Mouse (Mus musculus): ENCODE measurements around the gene Smok3c. TPM values are rescaled to one million over a fixed set of nuclear protein-coding genes. Genes with fewer than 3 reads are reported as not detected.

Gene Smok3c
- total and polyA plus RNA-seq, 3 experiments: not detected

DNA sequence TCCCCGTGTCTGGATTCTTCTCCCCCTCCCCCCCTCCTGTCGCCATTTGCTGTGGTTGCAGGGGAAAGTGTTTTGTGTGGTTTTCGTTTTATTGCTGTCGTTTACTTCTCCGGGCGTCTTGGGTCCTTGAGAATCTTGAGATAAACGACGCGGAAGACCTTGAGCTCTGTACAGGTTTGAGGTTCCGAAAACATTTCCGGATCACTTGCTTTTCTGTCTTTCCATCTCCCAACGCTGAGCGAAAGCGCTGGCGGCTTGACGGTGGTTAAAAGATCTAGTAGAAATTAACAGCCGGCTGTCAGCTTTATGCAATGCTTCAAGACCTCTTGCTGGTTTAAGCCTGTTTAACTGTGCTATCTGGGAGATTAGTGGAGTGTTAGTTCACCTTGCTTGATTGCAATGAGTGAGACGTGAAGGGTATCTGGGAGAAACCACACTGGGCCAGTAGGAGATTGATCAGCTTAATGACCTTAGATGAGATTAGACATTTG, 32.5 kb downstream of the Smok3c start:
- no peaks in the 10 kb centered on the region for H3K9me3 ChIP-seq (replicated peaks; ENCODE audit: low read length)
- peaks cover 47% of the 10 kb centered on the region for H3K79me2 ChIP-seq (replicated peaks; ENCODE audit: control insufficient read depth, extremely low read depth, insufficient read depth, poor library complexity, severe bottlenecking)
- peak overlapping the region; percentile 73 to 100 (median 91) for H3K4me3 ChIP-seq (replicated peaks in 1 of 3; ENCODE audit: low read depth in 2 of 3, low read length in 2 of 3, poor library complexity in 1 of 3)
- peak; percentile 32 for DNase-seq (ENCODE audit: extremely low read depth)
- no peaks in the 10 kb centered on the region for H3K27me3 ChIP-seq (replicated peaks)
- in situ Hi-C loops (cut with MboI; ENCODE audit: low pct_ligation_motif_present, low pct_unique_long_range_greater_than_20kb, low sequenced_read_pairs) (no loop called here), dilution Hi-C loops (cut with MboI; ENCODE audit: extremely low pct_ligation_motif_present, extremely low pct_unique_long_range_greater_than_20kb, low sequenced_read_pairs) (no loop called here)
- H3K4me2 ChIP-seq (ENCODE audit: insufficient read depth, low read depth, poor library complexity, severe bottlenecking): peak overlapping the region; percentile 98
- peaks cover 0 to 49% of the 10 kb centered on the region in 2 experiments; a peak in 2 of 4 replicates for H3K4me1 ChIP-seq (ENCODE audit: control insufficient read depth in 1 of 2, insufficient read depth in 2 of 2)
- peak overlapping the region; percentile 100 for H3K9ac ChIP-seq (ENCODE audit: insufficient read depth, low read depth)
- H3K27ac ChIP-seq (ENCODE audit: insufficient read depth, low read depth): no peak overlapping the region
- TF ChIP-seq SIN3A (IDR thresholded peaks at IDR 0.05; ENCODE audit: low read length) (no peak), MEF2A (IDR thresholded peaks at IDR 0.05; ENCODE audit: borderline replicate concordance, low read depth, low read length) (no peak), MAZ (IDR thresholded peaks at IDR 0.05; ENCODE audit: low read depth, low read length) (no peak), NELFE (IDR thresholded peaks at IDR 0.05; ENCODE audit: low read depth, low read length) (no peak), CTCF (conservative IDR thresholded peaks at IDR 0.05 in 1 of 2, IDR thresholded peaks at IDR 0.05 in 1 of 2; ENCODE audit: low read depth in 2 of 2, low read length in 2 of 2) (no peak), POLR2AphosphoS2 (IDR thresholded peaks at IDR 0.05; ENCODE audit: low read depth, low read length) (no peak; the same call in 1 of the 2 replicates)
- peaks cover 7 to 28% of the 10 kb centered on the region in 2 experiments for H3K36me3 ChIP-seq (replicated peaks in 1 of 2; ENCODE audit: control insufficient read depth in 1 of 2, insufficient read depth in 1 of 2, low read length in 1 of 2)

DNA sequence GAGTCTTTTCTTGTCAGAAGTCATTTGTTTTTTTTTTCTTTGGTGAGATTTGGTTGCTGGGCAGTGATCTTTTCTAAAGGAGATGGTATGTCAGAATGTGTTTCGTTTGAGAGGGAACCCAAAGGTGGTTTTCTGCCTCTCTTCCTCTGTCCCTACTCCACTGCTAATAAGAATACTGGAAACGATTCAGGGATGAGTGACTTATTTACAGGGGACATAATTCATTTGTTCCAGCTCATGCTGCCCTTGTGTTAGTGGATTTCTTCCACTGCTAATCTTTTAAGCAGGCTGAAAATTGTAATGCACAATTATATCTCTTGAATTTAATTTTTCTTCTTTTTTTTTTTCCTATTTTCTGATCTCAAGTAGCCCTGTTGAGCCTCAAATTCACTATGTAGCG, 33.8 kb downstream of the Smok3c start:
- H3K9ac ChIP-seq (ENCODE audit: insufficient read depth, low read depth): peak overlapping the region; percentile 26; the same call in 1 of the 2 replicates
- no peak for TF ChIP-seq MAFK (IDR thresholded peaks at IDR 0.05; ENCODE audit: insufficient replicate concordance, low read length)
- no peak for TF ChIP-seq BHLHE40 (IDR thresholded peaks at IDR 0.05; ENCODE audit: low read depth, low read length)
- TF ChIP-seq GABPA (IDR thresholded peaks at IDR 0.05; ENCODE audit: insufficient replicate concordance, low read depth, low read length): no peak
- TF ChIP-seq USF1 (IDR thresholded peaks at IDR 0.05; ENCODE audit: low read depth, low read length): no peak
- no peak for TF ChIP-seq SIN3A (IDR thresholded peaks at IDR 0.05; ENCODE audit: low read length)
- no peak for TF ChIP-seq IRF4 (IDR thresholded peaks at IDR 0.05; ENCODE audit: low read depth, low read length)
- no peak for TF ChIP-seq MEF2A (IDR thresholded peaks at IDR 0.05; ENCODE audit: borderline replicate concordance, low read depth, low read length)
- no peak for TF ChIP-seq EP300 (IDR thresholded peaks at IDR 0.05; ENCODE audit: low read length)
- no peak for TF ChIP-seq MXI1 (IDR thresholded peaks at IDR 0.05; ENCODE audit: low read depth, low read length)
- no peak for TF ChIP-seq TBP (conservative IDR thresholded peaks at IDR 0.05; ENCODE audit: low read depth, low read length)
- TF ChIP-seq TCF12 (IDR thresholded peaks at IDR 0.05; ENCODE audit: low read depth, low read length): no peak
- no peak for TF ChIP-seq MAZ (IDR thresholded peaks at IDR 0.05; ENCODE audit: low read depth, low read length)
- TF ChIP-seq NRF1 (IDR thresholded peaks at IDR 0.05; ENCODE audit: low read depth, low read length): no peak
- TF ChIP-seq SMC3 (IDR thresholded peaks at IDR 0.05; ENCODE audit: low read depth, low read length): no peak
- no peak for TF ChIP-seq ZC3H11A (IDR thresholded peaks at IDR 0.05; ENCODE audit: low read depth, low read length)
- peaks cover 10 to 31% of the 10 kb centered on the region in 2 experiments for H3K36me3 ChIP-seq (replicated peaks in 1 of 2; ENCODE audit: control insufficient read depth in 1 of 2, insufficient read depth in 1 of 2, low read length in 1 of 2)
- H3K27ac ChIP-seq (ENCODE audit: insufficient read depth, low read depth): no peak overlapping the region
- dilution Hi-C loops (cut with MboI; ENCODE audit: extremely low pct_ligation_motif_present, extremely low pct_unique_long_range_greater_than_20kb, low sequenced_read_pairs): no loop called here
- no peaks in the 10 kb centered on the region for H3K27me3 ChIP-seq (replicated peaks)
- peaks cover 0 to 40% of the 10 kb centered on the region in 2 experiments; a peak in 2 of 4 replicates for H3K4me1 ChIP-seq (ENCODE audit: control insufficient read depth in 1 of 2, insufficient read depth in 2 of 2)
- H3K4me3 ChIP-seq (replicated peaks in 1 of 3; ENCODE audit: low read depth in 2 of 3, low read length in 2 of 3, poor library complexity in 1 of 3): no peak overlapping the region
- no peak for DNase-seq (ENCODE audit: extremely low read depth)
- no peaks in the 10 kb centered on the region for H3K9me3 ChIP-seq (replicated peaks; ENCODE audit: low read length)
- in situ Hi-C loops (cut with MboI; ENCODE audit: low pct_ligation_motif_present, low pct_unique_long_range_greater_than_20kb, low sequenced_read_pairs): no loop called here
- H3K79me2 ChIP-seq (replicated peaks; ENCODE audit: control insufficient read depth, extremely low read depth, insufficient read depth, poor library complexity, severe bottlenecking): peaks cover 54% of the 10 kb centered on the region
- H3K4me2 ChIP-seq (ENCODE audit: insufficient read depth, low read depth, poor library complexity, severe bottlenecking): no peak overlapping the region
